Mouse (Mus musculus) neural tube, embryonic 13.5 days (tissue): ENCODE results near the gene Tmc5. TPM values are rescaled to one million over a fixed set of nuclear protein-coding genes. Genes with fewer than 3 reads are reported as not detected.

Experiments used
- polyA plus RNA-seq: library from polyadenylated mRNA; unstranded; fragments of >200 nt; fragmentation: Nextera tagmentation; extraction: Ambion mirVana; gene quantifications from 2 replicates; pipeline ENCODE4 v1.2.1, GENCODE M21; 2015

Gene Tmc5
- polyA plus RNA-seq, 1 experiment from 2014 or later, result 0.18 TPM

Other genes starting within 250 kb of the Tmc5 start
- 10.3 and 11.0 TPM in 2 replicates for gene Syt17, start 149.1 kb upstream of the Tmc5 start, polyA plus RNA-seq
- gene Itpripl2, start 105.3 kb upstream of the Tmc5 start, polyA plus RNA-seq, result 1.6 and 2.0 TPM in 2 replicates
- gene Coq7, start 63.9 kb upstream of the Tmc5 start, polyA plus RNA-seq, result 89.3 and 107 TPM in 2 replicates
- gene Tmc7, start 12.6 kb upstream of the Tmc5 start, polyA plus RNA-seq, result 6.3 and 7.0 TPM in 2 replicates
- 174 and 191 TPM in 2 replicates for gene Gde1, start 108.5 kb downstream of the Tmc5 start, polyA plus RNA-seq
- gene Ccp110, start 115.3 kb downstream of the Tmc5 start, polyA plus RNA-seq, result 29.9 and 32.7 TPM in 2 replicates
- gene Vps35l, start 142.9 kb downstream of the Tmc5 start, polyA plus RNA-seq, result 86.8 and 87.6 TPM in 2 replicates